Mouse (Mus musculus) regulatory T cell (primary cell): Measurements from ENCODE around the gene Gm9603.
"Not testable (repeated sequence)": the region's sequence is repeated elsewhere in the genome, so short reads cannot be mapped to it uniquely, and the experiment has no call there.

Source experiments
- in situ Hi-C: fragments of 300-600 bp; cut with MboI, MseI; formaldehyde crosslinking; loops from one replicate; pipeline ENCODE4 v1.15.1; 2025; ENCODE audit warnings: high pct_unique_total_duplicates

The Gm9603 gene

DNA sequence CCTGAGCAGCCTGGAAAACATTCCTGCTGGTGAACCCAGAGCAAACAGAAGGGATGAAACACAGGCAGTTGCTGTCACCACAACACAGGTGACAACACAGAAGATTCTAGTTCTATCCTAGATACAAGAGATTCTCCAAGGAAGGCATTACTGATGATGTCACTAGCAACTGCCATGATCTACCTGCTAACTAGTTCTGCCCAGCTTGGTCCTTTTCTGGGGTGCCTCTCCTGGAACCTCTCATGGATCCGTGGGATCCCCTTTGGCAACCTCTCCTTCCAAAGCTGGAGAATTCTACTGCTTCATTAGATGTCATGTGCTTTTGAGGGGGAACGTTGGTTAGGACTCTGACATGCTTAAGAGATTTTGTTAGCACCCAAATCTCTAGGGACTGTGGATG is at the start of gene Gm9603:
Gene Gm9603, minus strand, starts transcription at position 101 of the 400 bp plus-strand sequence.
- in situ Hi-C loops = not testable (repeated sequence)

GRCm38 (mm10) chr14:5632928-5633327 is 54.3 kb downstream of the Gm9603 start, which contains the start of gene Gm8265:
Gene Gm8265, minus strand, starts transcription at chr14:5633028.
- in situ Hi-C loops = not testable (repeated sequence)
